Mouse (Mus musculus) bone marrow macrophage, adult 2 months (primary cell): Measurements from ENCODE around the gene Gm11214.

ENCODE experiments used
- CTCF ChIP-seq: IDR thresholded peaks from 2 replicates; pipeline ENCODE4 v1.5.1; 2012; ENCODE audit warnings: low read depth, mild to moderate bottlenecking, low read length, moderate library complexity
- POLR2A ChIP-seq: IDR thresholded peaks from 2 replicates; pipeline ENCODE4 v1.6.1; 2012; ENCODE audit warnings: mild to moderate bottlenecking, low read depth, low read length, borderline replicate concordance

GRCm38 (mm10) chr4:63704232-63704631 is 41.1 kb upstream of the Gm11214 start:
- TF ChIP-seq POLR2A (no peak), CTCF (no peak)
